Mouse (Mus musculus) adrenal gland (tissue): ENCODE data around the gene Foxm1.
"Not testable (repeated sequence)": the region's sequence is repeated elsewhere in the genome, so short reads cannot be mapped to it uniquely, and the experiment has no call there.

Experiments
- intact Hi-C: fragments of 180-260 bp; cut with DNase I; formaldehyde crosslinking; loops from one replicate; pipeline ENCODE4 v1.15.1; 2025

The Foxm1 gene

DNA sequence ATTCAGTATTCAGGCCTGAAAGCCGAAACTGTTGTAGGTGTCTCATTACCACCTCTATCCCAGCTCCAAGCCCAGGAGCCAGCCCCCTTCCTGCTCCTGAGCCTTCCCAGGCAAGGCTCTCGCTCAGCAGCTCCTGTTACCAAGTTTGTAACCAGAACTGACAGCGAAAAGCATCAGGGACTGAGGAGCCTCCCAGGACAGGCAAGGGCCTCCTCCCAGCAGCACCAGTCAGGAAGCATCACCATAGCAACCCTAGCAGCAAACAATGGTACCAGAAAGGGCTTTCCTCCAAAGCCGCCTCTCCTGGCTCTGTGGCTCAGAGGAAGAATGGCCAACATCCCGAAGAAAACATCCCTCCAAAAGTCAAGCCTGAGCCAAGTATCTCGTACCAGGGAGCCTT lies 12.4 kb downstream of the Foxm1 start, which contains the start of the genes Tex52 and Gm44596:
Tex52 (plus strand) TSS at position 265 of the 400 bp plus-strand sequence.
Gm44596 (plus strand) TSS at position 312 of the 400 bp plus-strand sequence.
- intact Hi-C loops, result no loop called here

GRCm38 (mm10) chr6:128376371-128377085 lies 13.8 kb downstream of the Foxm1 start:
- intact Hi-C loops, result no loop called here

GRCm38 (mm10) chr6:128379636-128380035 lies 16.9 kb downstream of the Foxm1 start:
- intact Hi-C loops, result no loop called here

DNA sequence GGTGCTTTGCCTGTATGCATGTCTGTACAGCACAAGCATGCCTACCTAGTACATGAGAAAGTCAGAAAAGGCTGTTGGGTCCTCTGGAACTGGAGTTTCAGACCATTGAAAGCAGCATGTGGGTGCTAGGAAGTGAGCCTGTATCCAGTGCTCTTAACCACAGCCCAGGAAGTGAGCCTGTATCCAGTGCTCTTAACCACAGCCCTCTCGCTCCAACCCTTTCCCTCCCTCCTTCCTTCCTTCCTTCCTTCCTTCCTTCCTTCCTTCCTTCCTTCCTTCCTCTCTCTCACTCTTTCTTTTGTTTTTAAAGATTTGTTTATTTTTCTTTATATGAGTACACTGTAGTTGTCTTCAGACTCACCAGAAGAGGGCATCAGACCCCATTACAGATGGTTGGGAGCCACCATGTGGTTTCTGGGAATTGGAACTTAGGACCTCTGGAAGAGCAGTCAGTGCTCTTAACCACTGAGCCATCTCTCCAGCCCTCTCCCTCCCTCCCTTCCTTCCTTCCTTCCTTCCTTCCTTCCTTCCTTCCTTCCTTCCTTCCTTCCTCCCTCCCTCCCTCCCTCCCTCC lies 17.9 kb downstream of the Foxm1 start:
- intact Hi-C loops, result not testable (repeated sequence)

GRCm38 (mm10) chr6:128381254-128381653 lies 18.5 kb downstream of the Foxm1 start:
- intact Hi-C loops, result no loop called here

- intact Hi-C loops, result loop anchor here (2.0 kb wide), 1 partner anchor 93 kb away; no protein-coding TSS in a partner anchor
Observed at GRCm38 (mm10) chr6:128383752-128384151, 21.0 kb downstream of the Foxm1 start.

GRCm38 (mm10) chr6:128385026-128385425 lies 22.3 kb downstream of the Foxm1 start:
- intact Hi-C loops, result loop anchor here (2.0 kb wide), 1 partner anchor 92 kb away; no protein-coding TSS in a partner anchor

- intact Hi-C loops, result no loop called here
Observed at GRCm38 (mm10) chr6:128389185-128389584, 26.4 kb downstream of the Foxm1 start.

DNA sequence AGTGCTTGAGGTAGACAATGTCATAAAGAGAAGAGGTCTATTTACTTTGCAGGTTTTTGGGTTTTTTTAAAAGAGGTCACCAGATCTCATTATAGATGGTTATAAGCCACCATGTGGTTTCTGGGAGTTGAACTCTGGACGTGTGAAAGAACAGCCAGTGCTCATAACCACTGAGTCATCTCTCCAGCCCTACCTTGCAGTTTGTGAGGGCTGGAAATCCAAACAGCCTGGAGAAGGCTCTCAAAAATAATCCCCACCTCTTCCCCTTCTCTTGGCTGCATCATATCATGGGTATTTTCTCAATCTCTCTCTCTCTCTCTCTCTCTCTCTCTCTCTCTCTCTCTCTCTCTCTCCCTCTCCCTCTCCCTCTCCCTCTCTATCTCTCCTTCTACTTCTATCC lies 27.9 kb downstream of the Foxm1 start:
- intact Hi-C loops, result no loop called here

- intact Hi-C loops, result no loop called here
Observed at GRCm38 (mm10) chr6:128397574-128398261, 35.0 kb downstream of the Foxm1 start.

DNA sequence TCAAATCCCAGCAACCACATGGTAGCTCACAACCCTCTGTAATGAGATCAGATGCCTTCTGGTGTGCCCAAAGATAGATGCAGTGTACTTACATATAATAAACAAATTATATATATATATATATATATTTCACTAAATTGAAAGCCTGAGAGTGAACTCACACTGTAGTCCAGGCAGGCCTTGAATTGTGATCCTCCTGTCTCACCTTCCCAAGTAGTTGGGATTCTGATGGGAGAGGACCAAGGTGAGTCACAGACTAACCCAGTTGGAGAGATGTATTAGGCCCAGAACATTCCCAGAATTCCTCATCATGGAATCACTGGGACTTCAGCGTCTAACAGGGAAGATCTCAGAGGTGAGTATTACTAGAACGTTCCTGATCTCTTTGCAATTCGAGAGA lies 36.2 kb downstream of the Foxm1 start, which contains the start of gene Nrip2:
Nrip2 (plus strand) TSS at position 301 of the 400 bp plus-strand sequence.
- intact Hi-C loops, result no loop called here

DNA sequence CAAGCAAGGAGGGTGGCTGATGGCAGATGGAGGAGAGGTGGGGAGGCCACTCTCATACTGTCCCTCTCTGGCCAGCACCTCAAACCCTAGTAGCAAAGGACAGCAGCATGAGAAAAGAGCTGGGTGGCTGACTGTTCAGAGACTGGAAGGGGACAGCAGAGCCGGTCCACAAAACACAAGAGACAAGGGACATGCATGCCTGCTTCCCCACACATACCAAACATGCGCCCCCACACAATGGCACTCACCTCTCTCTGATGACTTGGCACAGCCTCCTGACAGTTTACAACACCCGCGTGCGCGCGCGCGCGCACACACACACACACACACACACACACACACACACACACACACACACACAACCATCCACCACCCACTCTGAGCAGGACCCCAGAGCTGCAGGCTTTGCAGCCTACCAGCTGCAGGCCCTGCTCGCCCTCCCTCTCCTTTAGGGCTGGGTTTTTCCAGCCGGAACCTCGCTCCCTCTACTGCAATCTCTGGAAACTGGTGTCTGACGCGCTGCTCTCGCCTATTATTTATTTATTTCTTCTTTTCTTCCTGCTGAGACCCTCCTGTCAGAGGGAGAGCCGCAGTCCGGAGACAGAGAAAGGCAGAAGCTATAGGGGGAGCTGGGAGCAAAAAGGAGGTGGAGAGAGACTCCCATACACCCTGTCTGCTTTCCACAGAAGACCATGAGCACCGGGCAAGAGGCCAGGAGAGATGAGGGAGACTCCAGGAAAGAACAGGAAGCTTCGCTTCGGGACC lies 36.8 kb downstream of the Foxm1 start:
- intact Hi-C loops, result no loop called here

DNA sequence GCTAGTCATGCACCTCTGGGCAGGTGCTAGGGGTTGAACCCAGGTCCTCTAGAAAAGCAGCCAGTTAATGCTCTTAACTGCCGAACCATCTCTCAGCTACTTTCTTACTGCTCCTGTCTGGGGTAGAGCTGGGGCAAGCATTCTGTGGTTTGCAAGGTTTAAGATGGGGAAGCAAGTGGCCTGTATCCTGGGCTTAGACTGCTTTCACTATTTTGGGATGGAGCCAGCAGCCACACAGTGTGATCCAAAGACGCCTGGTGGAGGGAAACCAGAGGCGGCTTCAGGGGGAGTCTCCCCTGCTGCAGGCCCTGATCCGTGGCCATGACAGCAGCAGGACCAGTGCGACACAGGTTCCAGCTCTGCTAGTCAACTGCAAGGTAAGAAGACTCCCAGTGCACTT lies 41.9 kb downstream of the Foxm1 start:
- intact Hi-C loops, result no loop called here

DNA sequence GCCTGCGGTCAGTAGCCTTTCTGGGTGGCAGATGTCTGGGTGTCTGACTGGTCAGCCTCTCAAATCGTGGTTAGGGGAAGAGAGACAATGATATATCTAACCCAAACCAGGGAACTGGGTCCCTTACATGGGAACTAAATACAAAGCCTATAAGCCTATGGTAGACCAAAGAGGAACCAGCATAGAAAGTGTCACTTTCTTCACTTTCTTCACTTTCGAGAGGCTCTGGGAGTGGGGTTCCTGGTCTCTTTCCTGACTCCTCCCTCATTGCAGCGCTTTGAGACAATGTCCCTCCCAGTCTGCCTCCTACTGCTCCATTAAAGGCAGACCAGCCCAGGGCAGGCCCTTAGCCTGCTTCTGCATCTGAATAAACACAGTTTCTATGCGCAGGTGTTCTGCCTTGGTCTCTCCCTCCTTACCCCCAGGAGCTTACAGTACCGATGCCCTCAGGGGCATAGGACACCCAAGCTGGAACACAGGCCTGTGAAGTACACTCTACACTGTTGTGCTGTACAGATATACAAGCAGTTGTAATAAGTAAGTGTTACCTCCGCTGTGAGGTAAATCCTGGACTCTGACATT lies 45.9 kb downstream of the Foxm1 start:
- intact Hi-C loops, result no loop called here

DNA sequence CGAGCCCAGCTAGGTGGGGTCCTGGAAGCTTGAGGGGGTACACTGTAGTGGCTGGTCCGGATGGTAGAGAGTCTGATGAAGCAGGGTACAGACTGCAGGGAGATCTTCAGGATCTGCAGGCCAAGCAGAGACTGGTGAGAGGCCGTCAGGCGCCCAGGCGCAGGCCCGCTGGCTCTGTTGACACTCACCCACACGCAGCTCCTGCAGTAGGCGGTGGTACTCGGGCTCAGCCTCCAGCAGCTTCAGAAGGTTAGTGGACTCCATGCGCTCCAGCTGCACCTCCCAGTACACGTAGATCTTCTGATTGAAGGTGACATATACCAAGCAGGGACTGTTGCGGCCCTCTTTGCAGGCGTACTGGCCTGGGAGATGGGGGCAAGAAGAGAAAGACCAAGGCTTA lies 47.5 kb downstream of the Foxm1 start:
- intact Hi-C loops, result loop anchor here (5.0 kb wide), 2 partner anchors 38 to 93 kb away; no protein-coding TSS in a partner anchor

GRCm38 (mm10) chr6:128411115-128411514 lies 48.3 kb downstream of the Foxm1 start:
- intact Hi-C loops, result loop anchor here (5.0 kb wide), 2 partner anchors 39 to 94 kb away; no protein-coding TSS in a partner anchor

DNA sequence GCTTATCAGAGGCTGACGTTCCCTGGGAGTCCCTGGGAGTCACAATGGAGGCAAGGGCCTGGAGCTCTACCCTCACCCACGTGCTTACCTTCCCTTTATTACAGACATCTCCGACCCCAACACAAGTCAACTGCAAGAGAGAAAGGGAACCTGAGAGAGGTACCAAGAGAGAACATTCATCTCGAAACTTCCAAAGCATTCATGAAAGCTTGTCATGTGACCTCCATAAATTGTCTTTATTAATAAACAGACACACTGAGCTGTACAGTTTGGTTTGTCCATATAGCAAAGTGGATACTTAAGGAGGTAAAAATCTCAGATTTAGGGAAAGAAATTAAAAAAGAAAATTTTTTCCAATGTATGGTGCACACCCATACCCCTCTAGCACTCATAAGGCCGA lies 53.4 kb downstream of the Foxm1 start:
- intact Hi-C loops, result no loop called here

- intact Hi-C loops, result no loop called here
Observed at GRCm38 (mm10) chr6:128418076-128418475, 55.3 kb downstream of the Foxm1 start.

- intact Hi-C loops, result no loop called here
Observed at GRCm38 (mm10) chr6:128421036-128421435, 58.3 kb downstream of the Foxm1 start.

DNA sequence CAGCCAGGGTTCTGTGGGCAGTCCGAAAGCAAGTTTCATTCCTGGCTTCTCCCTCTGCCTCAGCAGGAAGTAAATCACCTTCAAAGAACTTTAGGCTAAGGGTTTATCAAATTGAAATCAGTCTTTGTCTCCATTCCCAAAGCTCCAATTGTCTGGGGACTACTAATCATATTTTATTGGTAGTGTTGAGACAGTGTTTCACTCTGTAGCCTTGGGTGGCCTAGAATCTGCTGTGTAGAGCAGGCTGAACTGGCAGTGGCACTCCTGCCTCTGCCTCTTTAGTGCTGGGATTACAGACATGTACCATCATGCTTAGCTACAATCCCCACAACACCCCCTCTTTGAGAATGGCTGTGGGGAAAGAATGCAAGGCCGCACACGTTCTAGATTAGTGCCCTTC lies 58.7 kb downstream of the Foxm1 start:
- intact Hi-C loops, result no loop called here
